Mouse (Mus musculus): ENCODE data around the gene Bcl11a.

DNA sequence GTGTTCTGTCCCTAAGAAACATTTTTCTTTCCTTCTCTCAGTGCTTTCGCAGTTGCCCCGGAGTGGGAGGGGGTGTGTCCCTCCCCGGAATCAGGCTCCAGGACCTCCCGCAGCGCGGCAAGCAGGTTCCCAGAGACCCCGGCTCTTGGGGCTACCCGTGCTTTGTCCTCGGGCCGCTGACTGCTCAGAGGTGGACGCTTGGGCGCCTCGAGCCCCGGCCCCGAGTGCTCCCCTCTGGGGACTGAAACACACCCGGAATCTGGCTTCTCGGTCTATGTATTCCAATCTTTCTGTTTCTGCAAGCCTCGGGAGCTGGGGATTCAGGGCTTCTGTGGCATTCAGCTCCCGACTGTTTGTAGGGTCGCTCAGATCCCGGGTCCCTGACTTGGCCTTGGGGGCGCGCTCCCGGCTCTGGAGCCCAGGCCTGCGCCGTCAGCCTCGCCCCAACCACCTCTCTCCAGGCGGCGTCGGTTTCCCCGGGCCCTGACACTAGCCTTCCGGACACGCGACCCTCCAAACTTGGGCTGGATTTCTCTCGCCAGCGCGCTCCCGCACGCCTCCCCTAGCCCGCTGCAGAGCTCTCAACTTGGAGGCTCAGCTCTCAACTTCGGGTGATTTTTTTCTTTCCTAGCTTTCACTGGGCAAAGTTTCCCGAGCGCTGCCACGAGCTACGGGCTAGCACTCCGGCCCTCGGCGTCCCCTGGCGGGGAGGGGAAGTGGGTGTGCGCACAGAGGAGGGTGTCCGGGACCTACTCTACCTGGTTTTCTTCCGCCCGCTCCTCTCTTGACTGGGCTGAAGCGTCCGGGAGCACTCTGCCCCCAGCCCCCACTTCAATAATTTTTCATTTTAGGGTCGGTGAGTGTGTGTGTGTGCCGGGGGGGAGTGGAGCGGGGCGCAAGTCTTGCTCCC is 780 bp upstream of the Bcl11a start:
- TF ChIP-seq CTCF (IDR thresholded peaks at IDR 0.05) (peak; percentile 55), EP300 (IDR thresholded peaks at IDR 0.05) (no peak)
